In the genomic region with DNA sequence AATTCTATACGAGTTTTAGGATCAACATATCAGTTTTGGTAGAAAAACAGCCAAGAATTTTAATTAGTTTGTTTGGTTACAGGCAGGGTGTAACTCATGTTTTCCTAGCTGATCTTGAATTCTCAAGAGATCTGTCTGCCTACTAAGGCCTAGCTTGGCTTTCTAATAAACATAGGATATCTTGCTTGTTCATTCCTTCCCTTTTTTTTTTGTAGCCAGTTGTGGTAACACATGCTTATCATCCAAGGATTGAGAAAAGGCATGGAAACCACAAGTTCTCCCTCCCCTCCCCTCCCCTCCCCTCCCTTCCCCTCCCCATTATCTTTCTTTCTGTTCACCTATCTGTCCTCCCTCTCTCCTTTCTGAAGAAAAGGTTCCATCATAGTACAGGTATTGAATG, we compare ENCODE assay signal across 26 mouse cellular contexts. TPM values are rescaled to one million over a fixed set of nuclear protein-coding genes. Genes with fewer than 3 reads are reported as not detected.
DNase-seq lines count a peak whose midpoint lies in the region; ATAC-seq and TF ChIP-seq lines count a peak whose summit lies in the region.
"Had no signal": no experiment of that assay in that cellular context is flagged by ENCODE, and none has a peak within 500 bp of the region (broad histone marks: within the 10 kb centered on the region; RNA-seq: fewer than 3 reads in every experiment).

No protein-coding gene starts in this region.

- DNase-seq in 416B (ENCODE audit: low read depth) (peak; percentile 67), G1E (ENCODE audit: low spot score) (peak; percentile 2)
- no peak for DNase-seq in liver, embryonic 14.5 days (ENCODE audit: low read depth in 3 of 3, low spot score in 3 of 3)
- DNase-seq in cerebellum, postnatal 14 days = no peak
- no peak for DNase-seq in cerebellum, adult 2 months
- no peak for DNase-seq in testis, postnatal 14 days (ENCODE audit: low spot score)
- DNase-seq: adrenal gland, adult 8-10 months; adrenal gland, postnatal 36 days; cerebellum, adult 18-20 months; cerebellum, adult 9-11 months; cerebellum, postnatal 36 days; gastrocnemius, postnatal 14 days; heart, adult 18-20 months; heart, postnatal 14 days; heart, postnatal 4 days had no signal

- TF ChIP-seq CTCF in G1E (IDR thresholded peaks at IDR 0.05; ENCODE audit: low read depth, low read length) = no peak
- TF ChIP-seq CTCF in liver, embryonic 14.5 days (IDR thresholded peaks at IDR 0.05; ENCODE audit: low read depth) = no peak
- no peak for TF ChIP-seq CTCF in cerebellum, adult 2 months (IDR thresholded peaks at IDR 0.05; ENCODE audit: borderline replicate concordance, insufficient read depth, low read depth, low read length)

- H3K9me3 ChIP-seq in G1E (replicated peaks) = no peaks in the 10 kb centered on the region
- no peaks in the 10 kb centered on the region for H3K9me3 ChIP-seq in liver, embryonic 14.5 days (ENCODE audit: control insufficient read depth, low read length)
- H3K9me3 ChIP-seq: forebrain, embryonic 10.5 days; heart, embryonic 12.5 days; heart, embryonic 15.5 days had no signal

- H3K4me1 ChIP-seq in G1E (ENCODE audit: insufficient read depth, low read depth, low read length) = peaks cover 26% of the 10 kb centered on the region
- peaks cover 0 to 4% of the 10 kb centered on the region in 2 experiments; a peak in 1 of 4 replicates for H3K4me1 ChIP-seq in liver, embryonic 14.5 days (replicated peaks; ENCODE audit: control insufficient read depth in 2 of 2, insufficient read depth in 2 of 2, low read length in 1 of 2)
- H3K4me1 ChIP-seq in cerebellum, adult 2 months (ENCODE audit: control insufficient read depth, insufficient read depth, low read length) = no peaks in the 10 kb centered on the region
- H3K4me1 ChIP-seq: forebrain, embryonic 10.5 days; forebrain, embryonic 13.5 days; heart, embryonic 12.5 days; heart, embryonic 15.5 days had no signal

- H3K27ac ChIP-seq in liver, embryonic 14.5 days = no peak overlapping the region
- no peak overlapping the region for H3K27ac ChIP-seq in cerebellum, adult 2 months (ENCODE audit: insufficient read depth, low read length)
- H3K27ac ChIP-seq: forebrain, embryonic 10.5 days; forebrain, embryonic 13.5 days; heart, embryonic 15.5 days; hindbrain, embryonic 14.5 days; hindbrain, postnatal 0 days had no signal

- H3K4me2 ChIP-seq in liver, embryonic 14.5 days (ENCODE audit: low read depth) = no peak overlapping the region
- H3K4me2 ChIP-seq: forebrain, embryonic 13.5 days; heart, embryonic 12.5 days; heart, embryonic 15.5 days; hindbrain, embryonic 14.5 days had no signal

- TF ChIP-seq POLR2A in cerebellum, adult 2 months (IDR thresholded peaks at IDR 0.05; ENCODE audit: borderline replicate concordance, insufficient read depth, low read length) = no peak

- H3K36me3 ChIP-seq in G1E (replicated peaks) = peaks cover 43% of the 10 kb centered on the region
- H3K36me3 ChIP-seq in liver, embryonic 14.5 days (replicated peaks; ENCODE audit: control insufficient read depth, insufficient read depth, low read depth) = peaks cover 79% of the 10 kb centered on the region

- no peaks in the 10 kb centered on the region for H3K27me3 ChIP-seq in G1E (ENCODE audit: insufficient read depth, low read length)
- H3K27me3 ChIP-seq in liver, embryonic 14.5 days (ENCODE audit: control insufficient read depth, insufficient read depth, low read length) = no peaks in the 10 kb centered on the region
- H3K27me3 ChIP-seq in cerebellum, adult 2 months (ENCODE audit: control insufficient read depth, insufficient read depth, low read length) = no peaks in the 10 kb centered on the region
- H3K27me3 ChIP-seq: forebrain, embryonic 13.5 days; heart, embryonic 12.5 days; heart, embryonic 15.5 days had no signal

- TF ChIP-seq EP300 in liver, embryonic 14.5 days (IDR thresholded peaks at IDR 0.05; ENCODE audit: low read depth) = no peak

- peak; percentile 75 for ATAC-seq in G1E (ENCODE audit: extremely low read depth, insufficient number of reproducible peaks, low FRiP score, poor library complexity, severe bottlenecking)
- peak; percentile 84 for ATAC-seq in common myeloid progenitor, adult 5-6 weeks (replicated peaks; ENCODE audit: low read depth, poor library complexity, severe bottlenecking)
- peak; percentile 21; the same call in 1 of the 2 replicates for ATAC-seq in liver, embryonic 14.5 days (ENCODE audit: insufficient read depth)
- ATAC-seq: activated CD4-positive, CD25-positive, alpha-beta regulatory T cell, adult 4 months; forebrain, embryonic 13.5 days; forebrain, embryonic 16.5 days; hindbrain, postnatal 0 days; inflammation-experienced regulatory T-cells, adult 6 months; intestine, embryonic 16.5 days had no signal

- WGBS in liver, embryonic 14.5 days (ENCODE audit: insufficient replicate concordance) = 38% methylated on average over 1 of the region's 1 CpGs
- whole genome bisulfite sequencing in cerebellum, adult 2 months = 80% methylated on average over 1 of the region's 1 CpGs

- no peak overlapping the region for H3K9ac ChIP-seq in liver, embryonic 14.5 days (replicated peaks)
- H3K9ac ChIP-seq: forebrain, embryonic 13.5 days; heart, embryonic 12.5 days; heart, embryonic 15.5 days; hindbrain, embryonic 14.5 days had no signal

- H3K4me3 ChIP-seq in G1E (ENCODE audit: low read depth, low read length) = no peak overlapping the region
- H3K4me3 ChIP-seq in liver, embryonic 14.5 days (ENCODE audit: insufficient read depth in 1 of 2, low read depth in 2 of 2, low read length in 2 of 2) = no peak overlapping the region
- H3K4me3 ChIP-seq in cerebellum, adult 2 months (replicated peaks; ENCODE audit: insufficient read depth, low read depth, low read length) = no peak overlapping the region
- H3K4me3 ChIP-seq: forebrain, embryonic 10.5 days; forebrain, embryonic 13.5 days; heart, embryonic 12.5 days; heart, embryonic 15.5 days had no signal

RNA-seq across cellular contexts. Expression of a gene that starts 36.0 kb away (rescaled TPM):
- total RNA-seq in G1E (2014; fragmentation: Nextera tagmentation) = 367 and 377 TPM in 2 replicates
- 155 and 166 TPM in 2 replicates for total RNA-seq in G1E (2017)
- polyA plus RNA-seq in G1E (2012) = 62.8 and 67.8 TPM in 2 replicates
- 190 and 196 TPM in 2 replicates for total RNA-seq in common myeloid progenitor, adult 5-6 weeks (2017)
- polyA plus RNA-seq in liver, embryonic 14.5 days (2012; rRNA removed) = 97.1 and 138 TPM in 2 replicates
- polyA plus RNA-seq in liver, embryonic 14.5 days (2014; fragmentation: Nextera tagmentation; extraction: Ambion mirVana) = 61.5 and 63.2 TPM in 2 replicates
- polyA plus RNA-seq in cerebellum, adult 2 months (2012; rRNA removed) = 156 and 163 TPM in 2 replicates

Comparison
In these comparisons a context has a peak if more than half of its experiments do, and no peak if none do; other contexts are left out.
1. DNase-seq: peak in 416B (single experiment) and G1E (single experiment); none in liver, embryonic 14.5 days (0 of 3), cerebellum, postnatal 14 days (0 of 2), cerebellum, adult 2 months (0 of 2) and testis, postnatal 14 days (single experiment).
2. ATAC-seq: peak in every context shown above with its lines; median percentile 84 in common myeloid progenitor, adult 5-6 weeks; 75 in G1E; 21 in liver, embryonic 14.5 days.